Mouse (Mus musculus): ENCODE data around the gene Dstyk.

DNA sequence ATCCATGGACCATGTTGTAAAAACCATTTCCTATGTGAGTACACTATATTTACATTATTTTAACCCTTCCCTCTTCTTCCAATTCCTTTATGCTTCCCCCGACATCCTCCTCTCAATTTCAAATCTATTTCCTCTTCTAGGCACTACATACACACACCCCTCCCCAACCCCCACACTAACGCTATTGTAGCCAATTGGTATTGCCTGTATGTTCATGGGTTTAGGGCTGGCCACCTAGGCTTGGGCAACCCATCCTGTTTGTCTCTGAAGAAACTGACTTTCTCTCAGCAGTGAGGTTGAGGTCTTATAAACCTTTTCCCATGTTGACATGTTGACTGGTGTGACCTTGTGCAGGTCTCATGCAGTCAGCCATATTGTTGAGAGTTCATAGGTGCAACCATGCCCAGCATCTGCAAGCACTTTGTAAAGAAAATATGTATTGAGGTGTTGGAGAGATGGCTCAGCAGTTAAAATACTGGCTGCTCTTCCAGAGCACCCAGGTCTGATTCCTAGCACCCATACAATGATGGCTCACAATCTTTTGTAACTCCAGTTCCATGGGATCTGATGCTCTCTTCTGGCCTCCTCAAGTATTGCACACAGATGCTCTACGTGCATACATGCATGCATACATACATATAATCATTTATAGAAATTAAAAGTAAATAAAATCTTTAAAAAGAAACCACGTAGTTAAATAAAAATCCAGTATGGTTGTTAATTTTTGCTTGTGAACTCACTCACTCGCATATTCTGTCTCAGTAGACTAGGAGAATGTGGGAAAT lies 5.7 kb downstream of the Dstyk start:
- TF ChIP-seq POLR2A (IDR thresholded peaks at IDR 0.05; ENCODE audit: insufficient read depth, low read depth, low read length) (no peak), CTCF (IDR thresholded peaks at IDR 0.05) (peak; percentile 20; the same call in 1 of the 2 replicates)

All from heart, adult 2 months (tissue).